Mouse (Mus musculus): ENCODE measurements around the gene Fam187b.
A peak's percentile ranks its signal among the peaks of the same experiment; 100 is the strongest.

The Fam187b gene

DNA sequence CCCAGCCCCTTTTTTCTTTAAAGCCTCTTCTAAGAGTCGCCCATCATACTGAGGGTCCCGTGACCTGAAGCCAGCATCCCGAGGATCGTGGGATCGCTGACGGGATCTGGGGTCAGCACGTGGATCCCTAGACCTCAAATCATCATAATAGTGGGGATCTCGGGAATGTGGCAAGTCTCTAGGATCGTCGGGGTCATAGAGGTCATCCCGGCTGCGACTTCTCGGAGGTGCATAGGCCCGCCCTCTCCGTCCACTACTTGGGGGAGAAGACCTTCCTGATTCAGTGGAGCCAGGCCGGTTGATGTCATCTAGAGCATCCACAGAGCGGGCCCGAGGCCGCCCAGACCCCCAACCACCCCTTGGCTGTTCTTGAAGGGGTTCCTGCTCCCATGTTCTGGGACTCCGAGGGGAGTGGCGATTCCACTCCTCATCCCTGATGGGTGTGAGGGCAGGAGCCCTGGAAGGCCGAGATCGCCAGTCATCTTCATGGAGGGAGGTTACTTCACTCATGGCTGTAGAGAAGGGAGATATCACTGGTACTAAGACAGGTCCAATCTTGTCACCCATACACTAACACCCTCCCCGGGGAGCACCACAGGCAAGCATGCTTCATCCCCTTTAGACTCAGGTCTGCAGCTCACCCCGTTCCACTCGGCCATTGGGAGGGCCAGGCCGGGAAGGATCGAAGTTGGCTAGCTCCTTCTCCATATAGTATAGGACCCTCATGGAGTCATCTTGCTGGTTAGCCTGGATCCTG lies 15.3 kb upstream of the Fam187b start:
- DNase-seq (ENCODE audit: low read depth, low spot score): peak; percentile 69

DNA sequence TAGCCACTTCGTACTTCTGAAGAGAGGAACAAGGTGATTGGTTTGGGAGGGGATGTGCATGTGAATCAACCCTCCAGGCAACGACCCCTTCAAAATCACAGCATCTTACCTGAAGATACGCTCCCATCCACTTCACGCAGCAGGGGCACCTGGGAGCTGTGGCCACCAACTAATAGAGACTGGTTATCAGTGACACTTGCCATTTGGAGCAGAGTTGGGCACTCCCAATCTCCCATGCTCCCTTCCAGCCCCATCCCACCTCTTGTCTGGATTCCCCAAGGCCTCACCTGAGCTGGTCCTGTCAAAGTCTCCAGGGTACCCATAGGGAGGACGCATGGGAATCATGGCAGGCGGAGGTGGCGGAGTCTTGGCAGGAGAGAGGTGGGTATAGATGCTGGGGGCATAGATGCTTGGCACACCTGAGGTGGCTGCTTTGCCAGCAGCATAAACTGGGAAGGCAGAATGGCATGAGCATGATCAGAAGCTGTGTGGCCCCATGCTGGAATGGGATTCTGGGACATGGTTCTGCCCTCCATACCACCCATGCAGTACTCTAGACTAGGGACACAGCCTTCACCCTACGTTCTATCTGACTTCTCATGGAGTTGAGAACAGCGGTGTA lies 14.6 kb upstream of the Fam187b start:
- no peak for DNase-seq (ENCODE audit: low read depth, low spot score)

DNA sequence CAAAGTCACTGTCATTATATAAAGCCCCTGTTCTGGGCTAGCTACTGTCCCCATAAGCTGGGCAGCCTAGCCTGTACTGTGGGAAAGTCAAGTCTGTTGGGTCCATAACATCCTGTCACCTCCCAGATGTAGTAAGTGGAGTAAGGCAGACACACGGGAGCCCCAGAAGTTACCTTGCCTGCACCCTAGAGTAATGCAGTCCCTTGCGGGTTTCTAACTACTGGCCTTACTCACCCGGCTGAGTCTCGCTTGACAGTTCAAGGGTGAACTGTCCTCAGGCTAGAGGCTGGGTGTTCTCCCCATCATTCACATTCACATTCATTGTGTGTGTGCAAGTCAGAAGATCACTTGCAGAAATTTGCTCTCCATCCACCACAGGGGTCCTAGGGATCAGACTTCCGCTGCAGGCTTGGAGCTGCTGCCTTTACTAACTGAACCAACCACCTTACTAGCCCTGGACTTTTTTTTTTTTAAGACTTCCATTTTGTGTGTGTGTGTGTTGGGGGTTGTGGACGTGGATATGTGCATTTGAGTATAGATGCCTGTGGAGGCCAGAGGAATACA lies 13.7 kb upstream of the Fam187b start:
- peak; percentile 72 for DNase-seq (ENCODE audit: low read depth, low spot score)

GRCm38 (mm10) chr7:30962862-30963261 lies 10.7 kb upstream of the Fam187b start:
- no peak for DNase-seq (ENCODE audit: low read depth, low spot score)

GRCm38 (mm10) chr7:30964366-30964765 lies 9.2 kb upstream of the Fam187b start:
- no peak for DNase-seq (ENCODE audit: low read depth, low spot score)

DNA sequence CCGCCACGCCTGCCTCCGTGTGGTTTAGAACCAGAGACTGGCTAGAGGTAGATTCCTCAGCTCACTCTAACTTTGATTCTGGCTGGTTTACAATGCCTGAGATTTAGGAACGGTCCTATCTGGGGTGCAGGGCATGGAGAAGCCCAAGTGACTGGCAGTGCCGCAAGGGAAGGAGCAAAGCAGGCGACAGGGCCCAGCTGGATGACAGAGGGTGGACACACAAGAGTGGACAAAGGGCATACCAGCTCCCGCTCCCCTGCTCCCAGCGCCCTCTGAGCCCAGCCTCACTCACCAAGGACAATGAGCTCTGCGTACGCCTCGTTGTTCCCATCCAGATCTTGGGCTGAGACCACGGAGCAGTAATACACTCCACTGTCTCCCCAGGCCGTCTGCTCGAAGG lies 7.9 kb upstream of the Fam187b start:
- DNase-seq (ENCODE audit: low read depth, low spot score): no peak

- DNase-seq (ENCODE audit: low read depth, low spot score): no peak
Measured at GRCm38 (mm10) chr7:30966657-30967056, 6.9 kb upstream of the Fam187b start.

DNA sequence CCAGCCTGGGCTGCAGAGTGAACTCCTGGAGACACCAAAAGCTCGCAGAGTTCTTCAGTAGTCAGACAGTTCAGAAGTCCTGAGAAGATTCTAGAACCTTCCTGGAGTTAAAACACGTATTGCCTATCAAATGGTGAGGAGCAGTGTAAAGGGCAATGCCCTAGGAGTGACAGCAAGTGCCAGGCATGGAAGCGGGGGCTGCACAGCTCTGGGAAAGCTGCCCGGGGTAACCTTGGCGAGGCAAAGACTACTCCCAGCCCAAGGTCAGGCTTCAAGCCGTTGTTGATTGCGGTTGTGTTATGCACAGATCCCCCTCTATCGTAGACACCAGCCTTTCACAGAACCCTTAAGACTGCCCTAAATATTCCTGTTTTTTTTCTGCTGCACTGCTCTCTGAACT lies 5.0 kb upstream of the Fam187b start:
- DNase-seq (ENCODE audit: low read depth, low spot score): no peak

DNA sequence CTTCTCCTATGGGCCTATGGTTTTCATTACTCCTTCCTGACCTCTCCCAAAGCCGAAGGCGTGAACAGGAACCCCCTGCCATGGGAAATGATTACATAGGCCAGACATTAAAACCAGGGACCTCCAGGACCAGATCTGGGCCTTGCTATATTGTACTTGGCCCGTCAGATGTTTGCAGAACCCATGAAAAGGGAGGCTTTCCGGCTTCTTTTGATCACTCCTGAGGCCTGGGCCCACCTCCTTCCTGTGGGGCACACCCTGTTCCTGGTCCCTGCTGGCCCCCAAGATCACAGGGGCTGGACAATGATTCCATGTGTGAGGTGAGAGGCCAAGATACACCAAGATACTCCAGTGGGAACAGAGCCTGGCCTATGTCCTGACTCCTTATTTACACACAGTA lies 4.4 kb upstream of the Fam187b start:
- no peak for DNase-seq (ENCODE audit: low read depth, low spot score)

GRCm38 (mm10) chr7:30971901-30972300 lies 1.7 kb upstream of the Fam187b start:
- DNase-seq (ENCODE audit: low read depth, low spot score): no peak

DNA sequence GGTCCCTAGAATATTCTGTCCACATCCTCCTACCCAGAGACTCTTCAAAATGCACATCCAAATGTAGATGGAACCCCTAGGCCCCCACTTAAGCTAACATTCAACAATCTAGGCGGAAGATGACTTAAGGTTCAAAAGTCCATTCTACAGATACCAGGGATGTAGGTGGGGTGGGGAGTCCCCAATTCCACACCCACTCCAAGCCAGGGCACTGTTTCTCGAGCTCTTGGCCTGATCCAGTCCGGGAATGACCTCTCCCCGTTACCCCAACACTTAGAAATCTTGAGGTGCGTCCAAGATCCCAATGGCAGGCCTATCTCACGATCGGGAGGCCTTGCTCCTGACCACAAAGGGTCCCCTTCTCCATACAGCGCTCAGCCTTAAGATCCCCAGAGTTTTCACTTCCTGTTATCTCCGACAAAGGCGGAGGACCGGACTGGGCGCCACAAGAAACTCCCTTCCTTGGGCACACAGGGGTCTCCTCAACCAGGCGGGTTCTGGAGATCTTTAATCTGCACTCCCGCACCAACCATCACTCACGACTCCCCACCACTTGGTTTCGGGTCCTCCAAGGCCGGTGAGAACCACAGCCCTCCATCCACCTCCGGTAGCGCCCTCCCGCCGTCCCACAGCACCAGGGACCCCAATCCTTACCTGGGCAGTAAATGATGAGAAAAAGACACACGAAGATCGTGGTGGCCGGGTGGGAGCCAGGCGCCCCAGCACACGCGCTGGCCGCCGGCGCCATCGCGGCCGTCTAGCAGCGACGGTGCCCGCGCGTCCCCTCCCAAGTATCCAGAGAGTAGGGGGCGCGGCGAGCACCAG lies 952 bp upstream of the Fam187b start:
- DNase-seq (ENCODE audit: low read depth, low spot score): peak; percentile 24

DNA sequence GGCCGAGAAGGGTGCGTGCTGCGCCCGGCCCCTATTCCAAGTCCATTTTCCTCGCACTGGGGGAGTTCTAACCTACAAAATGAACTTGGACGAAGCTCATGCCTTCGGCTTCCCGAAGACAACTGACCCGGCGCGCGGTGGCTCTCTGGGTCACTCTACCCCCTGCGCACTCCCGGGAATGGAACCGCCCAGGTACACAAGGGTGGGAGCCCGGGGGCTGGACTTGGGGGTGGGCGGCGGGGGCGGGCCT lies 414 bp upstream of the Fam187b start, which contains the start of gene Lsr:
Gene Lsr, minus strand, starts transcription at position 214 of the 250 bp plus-strand sequence.
- no peak for DNase-seq (ENCODE audit: low read depth, low spot score)

GRCm38 (mm10) chr7:30981703-30982102 lies 8.1 kb downstream of the Fam187b start:
- DNase-seq (ENCODE audit: low read depth, low spot score): no peak

GRCm38 (mm10) chr7:30985357-30985756 lies 11.8 kb downstream of the Fam187b start:
- no peak for DNase-seq (ENCODE audit: low read depth, low spot score)

- no peak for DNase-seq (ENCODE audit: low read depth, low spot score)
Measured at GRCm38 (mm10) chr7:30988519-30989162, 15.1 kb downstream of the Fam187b start.

- no peak for DNase-seq (ENCODE audit: low read depth, low spot score)
Measured at GRCm38 (mm10) chr7:30992148-30992547, 18.6 kb downstream of the Fam187b start.

- DNase-seq (ENCODE audit: low read depth, low spot score): no peak
Measured at GRCm38 (mm10) chr7:30993986-30994385, 20.4 kb downstream of the Fam187b start.

DNA sequence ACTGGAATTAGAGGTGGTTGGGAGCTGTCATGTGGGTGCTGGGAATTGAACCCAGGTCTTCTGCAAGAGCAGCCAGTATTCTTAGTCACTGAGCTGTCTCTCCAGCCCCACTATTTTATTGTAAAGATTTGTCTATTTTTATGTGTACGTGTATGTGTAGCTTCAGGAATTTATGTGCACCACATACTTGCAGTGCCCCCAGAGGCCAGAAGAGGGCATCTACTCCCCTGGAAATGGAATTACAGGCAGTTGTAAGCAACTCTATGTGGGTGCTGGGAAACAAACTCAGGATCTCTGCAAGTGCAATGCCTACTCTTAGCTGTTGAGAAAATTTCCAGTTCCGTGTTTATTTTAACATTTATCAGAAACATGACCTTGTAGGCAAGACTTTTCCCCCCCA lies 22.9 kb downstream of the Fam187b start:
- DNase-seq (ENCODE audit: low read depth, low spot score): peak; percentile 53

- no peak for DNase-seq (ENCODE audit: low read depth, low spot score)
Measured at GRCm38 (mm10) chr7:31000505-31001020, 27.0 kb downstream of the Fam187b start.

DNA sequence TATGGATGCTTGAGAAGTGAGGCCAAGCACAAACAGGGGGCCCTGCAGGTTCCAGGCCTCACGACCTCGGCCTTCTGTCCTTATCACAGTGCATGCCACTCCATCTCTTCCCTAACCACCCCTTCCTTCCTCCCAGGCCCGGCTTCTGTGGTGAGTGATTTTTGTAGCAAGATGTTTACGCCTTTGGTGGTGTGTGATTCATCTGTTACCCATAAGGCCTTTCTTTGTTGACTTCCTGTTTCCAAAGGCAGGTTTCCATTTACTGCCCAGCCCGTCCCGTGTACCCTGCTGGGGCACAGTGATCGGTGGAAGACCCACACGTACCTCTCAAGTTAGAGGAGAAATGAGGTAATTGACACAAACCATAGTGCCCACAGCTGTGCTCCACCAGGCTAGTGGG lies 29.1 kb downstream of the Fam187b start:
- DNase-seq (ENCODE audit: low read depth, low spot score): no peak

GRCm38 (mm10) chr7:31007775-31008174 lies 34.2 kb downstream of the Fam187b start:
- no peak for DNase-seq (ENCODE audit: low read depth, low spot score)

DNA sequence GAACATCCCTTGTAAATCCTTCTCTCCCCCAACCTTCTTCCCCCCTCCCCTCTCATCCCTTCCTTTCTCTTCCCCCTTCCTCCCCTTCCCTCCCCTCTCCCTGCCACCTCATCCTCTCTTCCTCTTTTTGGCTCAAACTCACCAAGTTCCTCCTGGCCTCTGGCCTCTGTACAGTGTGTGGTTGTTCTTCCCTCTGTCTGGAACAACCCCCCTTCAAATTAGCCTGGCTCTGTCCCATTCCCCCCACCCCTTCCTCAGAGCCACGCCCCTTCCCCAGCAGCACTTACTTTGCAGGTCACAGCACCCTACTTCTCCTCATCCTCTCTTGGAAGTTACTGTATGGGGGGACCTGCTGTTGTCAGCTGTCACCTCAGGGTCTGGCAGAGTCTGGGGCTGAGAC lies 34.6 kb downstream of the Fam187b start:
- no peak for DNase-seq (ENCODE audit: low read depth, low spot score)
